Mouse (Mus musculus) heart, postnatal 0 days (tissue): ENCODE data around the gene Sema3d.

Experiments used
- CTCF ChIP-seq: IDR thresholded peaks from 2 replicates; pipeline ENCODE4 v1.5.1; 2016; ENCODE audit warnings: antibody characterized with exemption, control low read depth, low read depth
- EP300 ChIP-seq: IDR thresholded peaks from 2 replicates; pipeline ENCODE4 v1.6.1; 2016; ENCODE audit warnings: antibody characterized with exemption, low read depth

GRCm38 (mm10) chr5:12378900-12379299 is 4.3 kb upstream of the Sema3d start:
- TF ChIP-seq CTCF (no peak), EP300 (no peak)
